Mouse (Mus musculus) spleen, adult 2 months (tissue): ENCODE data around the gene Agap1.

Source experiments
- CTCF ChIP-seq: fragments of 200-500 bp; IDR thresholded peaks from 2 replicates; pipeline ENCODE4 v1.5.1; 2011; ENCODE audit warnings: mild to moderate bottlenecking, inconsistent platforms; ENCODE audit not compliant: insufficient read depth, insufficient read length, insufficient replicate concordance; ENCODE audit errors: extremely low read depth
- POLR2A ChIP-seq: fragments of 200-500 bp; IDR thresholded peaks from 2 replicates; pipeline ENCODE4 v1.6.1; 2011; ENCODE audit warnings: low read depth, low read length, inconsistent platforms

DNA sequence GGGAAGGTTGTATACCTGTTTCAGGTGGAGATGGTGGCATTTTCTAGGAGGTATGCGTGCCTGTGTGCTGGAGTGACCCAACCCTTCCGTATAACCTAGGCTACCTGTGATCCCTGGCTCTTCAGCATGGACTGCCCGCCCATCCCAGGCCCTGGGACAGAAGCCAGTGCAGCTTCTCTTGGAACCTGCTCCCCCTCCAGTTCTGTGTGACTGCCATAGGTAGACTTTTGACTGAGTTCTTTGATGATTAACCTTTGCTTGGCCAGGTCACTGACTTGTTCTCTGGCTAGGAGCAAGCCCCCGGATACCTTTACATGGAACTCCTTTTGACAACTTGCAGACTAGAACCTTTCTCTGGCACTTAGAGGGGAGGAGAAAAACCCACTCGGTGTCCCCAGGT, 19.3 kb downstream of the Agap1 start:
- no peak for TF ChIP-seq POLR2A
- no peak for TF ChIP-seq CTCF
